Mouse (Mus musculus): ENCODE measurements around the gene Reg3b. TPM values are rescaled to one million over a fixed set of nuclear protein-coding genes. Genes with fewer than 3 reads are reported as not detected.

The Reg3b gene
- polyA plus RNA-seq (2012; rRNA removed; ENCODE audit: low replicate concordance) = not detected in 2 replicates

DNA sequence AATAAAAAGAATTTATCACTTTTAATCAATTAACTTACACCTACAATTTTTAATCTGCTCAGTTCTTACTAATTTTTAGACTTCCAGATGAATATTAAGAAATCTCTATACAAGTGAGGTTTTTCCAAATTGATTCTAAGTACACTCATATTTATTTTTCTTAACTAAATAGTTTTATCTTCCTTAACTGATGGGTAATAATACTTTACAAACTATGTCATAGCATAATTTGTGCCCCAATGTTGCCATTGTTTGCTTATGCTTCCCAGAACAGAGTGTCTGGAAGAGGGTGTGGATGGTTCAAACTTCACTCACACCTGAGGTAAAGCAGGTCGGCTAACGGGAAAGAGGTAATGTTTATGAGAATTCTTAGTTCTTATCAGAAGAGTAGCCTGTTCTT, at the start of gene Reg3b:
TSS of gene Reg3b (plus strand) at position 301 of the 400 bp plus-strand sequence.

GRCm38 (mm10) chr6:78378765-78379164, 8.3 kb downstream of the Reg3b start, which contains the start of gene Reg3d:
Gene Reg3d, minus strand, starts transcription at chr6:78378865.

DNA sequence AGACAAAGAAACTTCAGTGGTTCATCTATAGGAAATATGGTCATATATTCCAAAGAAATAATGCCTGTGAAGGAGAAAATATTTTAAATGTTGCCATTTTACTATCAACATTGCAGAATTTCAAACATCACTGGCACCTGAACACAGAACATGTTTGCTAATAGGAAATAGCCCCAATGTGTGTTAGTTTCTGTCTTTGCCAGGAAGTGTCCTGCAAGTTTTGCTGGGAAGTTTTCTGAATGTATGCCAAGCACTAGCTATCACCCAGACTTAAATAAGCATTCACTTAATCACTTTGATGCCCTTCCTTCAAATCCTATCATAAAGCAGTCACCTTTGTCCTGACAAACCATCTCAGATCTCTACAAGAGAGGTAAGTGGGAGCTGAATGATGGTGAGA, 10.0 kb downstream of the Reg3b start, which contains the start of gene Reg3a:
TSS of gene Reg3a (plus strand) at position 301 of the 400 bp plus-strand sequence.

DNA sequence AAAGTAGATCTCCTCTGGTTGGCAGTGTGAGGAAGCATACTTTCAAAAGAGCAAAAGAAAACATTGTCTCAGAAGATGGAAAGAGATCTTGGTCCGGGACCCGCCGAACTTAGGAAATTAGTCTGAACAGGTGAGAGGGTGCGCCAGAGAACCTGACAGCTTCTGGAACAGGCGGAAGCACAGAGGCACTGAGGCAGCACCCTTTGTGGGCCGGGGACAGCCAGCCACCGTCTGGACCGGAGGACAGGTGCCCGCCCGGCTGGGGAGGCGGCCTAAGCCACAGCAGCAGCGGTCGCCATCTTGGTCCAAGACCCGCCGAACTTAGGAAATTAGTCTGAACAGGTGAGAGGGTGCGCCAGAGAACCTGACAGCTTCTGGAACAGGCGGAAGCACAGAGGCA, 24.9 kb downstream of the Reg3b start, which contains the start of gene Reg2:
TSS of gene Reg2 (plus strand) at position 301 of the 400 bp plus-strand sequence.

DNA sequence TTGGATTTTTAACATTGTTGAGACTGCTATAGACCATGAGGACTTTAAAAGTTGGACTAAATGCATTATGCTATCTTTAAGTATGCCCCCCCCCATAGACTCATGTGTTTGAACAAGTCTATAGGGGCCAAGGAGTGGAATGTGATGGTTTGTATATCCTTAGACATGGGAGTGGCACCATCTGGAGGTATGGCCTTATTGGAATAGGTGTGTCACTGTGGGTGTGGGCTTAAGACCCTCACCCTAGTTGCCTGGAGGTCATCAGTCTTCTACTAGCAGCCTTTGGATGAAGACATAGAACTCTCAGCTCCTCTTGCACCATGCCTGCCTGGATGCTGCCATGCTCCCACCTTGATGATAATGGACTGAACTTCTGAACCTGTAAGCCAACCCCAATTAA, 52.0 kb downstream of the Reg3b start, which contains the start of gene Reg1:
TSS of gene Reg1 (plus strand) at position 301 of the 400 bp plus-strand sequence.

Other genes with a start within 250 kb of the Reg3b start
- not detected in 2 replicates for gene Reg3d, start 8.2 kb downstream of the Reg3b start, polyA plus RNA-seq (2012; rRNA removed; ENCODE audit: low replicate concordance)
- gene Reg3a, start 10.1 kb downstream of the Reg3b start, polyA plus RNA-seq (2012; rRNA removed; ENCODE audit: low replicate concordance) = not detected in 2 replicates
- gene Reg2, start 25.0 kb downstream of the Reg3b start, polyA plus RNA-seq (2012; rRNA removed; ENCODE audit: low replicate concordance) = not detected in 2 replicates
- gene Reg1, start 52.1 kb downstream of the Reg3b start, polyA plus RNA-seq (2012; rRNA removed; ENCODE audit: low replicate concordance) = 0.33 TPM in 1 of 2 replicates, not detected in the other
- 1.3 TPM in 1 of 2 replicates, not detected in the other for gene Reg3g, start 98.2 kb downstream of the Reg3b start, polyA plus RNA-seq (2012; rRNA removed; ENCODE audit: low replicate concordance)